Comparison of ENCODE assay signal across 8 mouse cellular contexts in genomic region chr12:87131619-87132018, GRCm38 (mm10). TPM values are rescaled to one million over a fixed set of nuclear protein-coding genes. Genes with fewer than 3 reads are reported as not detected.
DNase-seq lines count a peak whose midpoint lies in the region; ATAC-seq lines count a peak whose summit lies in the region.

No protein-coding gene starts in this region.

- intact Hi-C loops in gastrocnemius, postnatal 14 days (cut with DNase I; ENCODE audit: low total_unique reads), result loop anchor here (10.0 kb wide), 1 partner anchor 203 kb away; no protein-coding TSS in a partner anchor
- intact Hi-C loops in gastrocnemius, postnatal 36 days (cut with DNase I), result loop anchor here (10.0 kb wide), 1 partner anchor 203 kb away; no protein-coding TSS in a partner anchor

- DNase-seq in gastrocnemius, postnatal 14 days, result peak; percentile 16
- no peak for DNase-seq in gastrocnemius, postnatal 36 days
- DNase-seq in ovary, postnatal 36 days (ENCODE audit: low spot score), result peak; percentile 21
- no peak for DNase-seq in ovary, postnatal 10 days (ENCODE audit: low spot score)
- DNase-seq in embryo, embryonic 10.5 days (ENCODE audit: low spot score), result peak; percentile 55
- DNase-seq in lung, postnatal 10 days, result peak; percentile 66
- DNase-seq in frontal cortex, adult 2 months (ENCODE audit: extremely low spot score in 1 of 2, low spot score in 1 of 2), result no peak

- ATAC-seq in activated CD4-positive, CD25-positive, alpha-beta regulatory T cell, adult 4 months, result no peak

RNA-seq across cellular contexts. Expression of gene Gstz1, which starts 15.3 kb away (rescaled TPM):
- 10 to 100 TPM; 41.5 to 41.7 TPM for total RNA-seq in gastrocnemius, postnatal 14 days (2021)
- total RNA-seq in gastrocnemius, postnatal 36 days (2021), result 10 to 100 TPM; 34.9 to 36.0 TPM
- polyA plus RNA-seq in frontal cortex, adult 2 months (2012; rRNA removed), result 80.2 and 90.2 TPM in 2 replicates
- polyA plus RNA-seq in activated CD4-positive, CD25-positive, alpha-beta regulatory T cell, adult 4 months (2017; shearing (Covaris generic)), result 10 to 100 TPM; 15.3 to 15.7 TPM

RNA-seq across cellular contexts. Expression of gene Pomt2, which starts 16.1 kb away (rescaled TPM):
- total RNA-seq in gastrocnemius, postnatal 14 days (2021), result 1 to 10 TPM; 5.8 to 6.2 TPM
- total RNA-seq in gastrocnemius, postnatal 36 days (2021), result 1 to 10 TPM; 4.4 to 5.0 TPM
- polyA plus RNA-seq in frontal cortex, adult 2 months (2012; rRNA removed), result 18.4 and 21.0 TPM in 2 replicates
- 1 to 10 TPM in 1 of 2 experiments, under 1 TPM in 1; 0.81 to 1.4 TPM for polyA plus RNA-seq in activated CD4-positive, CD25-positive, alpha-beta regulatory T cell, adult 4 months (2017; shearing (Covaris generic))

RNA-seq across cellular contexts. Expression of gene Ngb, which starts 29.3 kb away (rescaled TPM):
- under 1 TPM in 1 of 2 experiments, not detected in 1; 0.27 TPM for total RNA-seq in gastrocnemius, postnatal 14 days (2021)
- not detected for total RNA-seq in gastrocnemius, postnatal 36 days (2021)
- 3.2 and 4.2 TPM in 2 replicates for polyA plus RNA-seq in frontal cortex, adult 2 months (2012; rRNA removed)
- polyA plus RNA-seq in activated CD4-positive, CD25-positive, alpha-beta regulatory T cell, adult 4 months (2017; shearing (Covaris generic)), result under 1 TPM in 1 of 2 experiments, not detected in 1; 0.25 TPM

Comparison
In these comparisons a context has a peak if more than half of its experiments do, and no peak if none do; other contexts are left out.
1. DNase-seq: peak in gastrocnemius, postnatal 14 days (single experiment), ovary, postnatal 36 days (single experiment), embryo, embryonic 10.5 days (single experiment) and lung, postnatal 10 days (single experiment); none in gastrocnemius, postnatal 36 days (0 of 2), ovary, postnatal 10 days (single experiment) and frontal cortex, adult 2 months (0 of 2).